Mouse (Mus musculus) C2C12 (cell line): ENCODE results near the gene Akap6.

Experiments used
- CEBPB ChIP-seq: IDR thresholded peaks from one replicate; pipeline ENCODE4 v1.6.1; 2011; ENCODE audit warnings: low read depth, mild to moderate bottlenecking, control low read depth, moderate library complexity
- CTCF ChIP-seq: IDR thresholded peaks from one replicate; pipeline ENCODE4 v1.5.1; 2011; ENCODE audit not compliant: control insufficient read depth, insufficient read depth, insufficient read length
- MAX ChIP-seq: IDR thresholded peaks from one replicate; pipeline ENCODE4 v1.6.1; 2011; ENCODE audit warnings: mild to moderate bottlenecking, control low read depth

GRCm38 (mm10) chr12:53024575-53025246, 325.5 kb downstream of the Akap6 start:
- TF ChIP-seq CTCF: no peak
- no peak for TF ChIP-seq MAX
- no peak for TF ChIP-seq CEBPB
